Mouse (Mus musculus) liver, embryonic 16.5 days (tissue): ENCODE measurements at regions not wholly inside any gene's neighbourhood (a gene's known extent, or its start where the extent isn't known, plus 50 kb on each side); places are given as distances from the start of the nearest gene placed in this dataset.
A peak's percentile ranks its signal among the peaks of the same experiment; 100 is the strongest.

Experiments
- ATAC-seq: fragments of 200-750 bp; cut with Nextera tagmentation; 2 replicates; pipeline ENCODE4 v1.8.0; 2017; ENCODE audit warnings: low read depth, mild to moderate bottlenecking, moderate number of reproducible peaks, moderate library complexity
- H3K27ac ChIP-seq: fragments of 300-500 bp; sonication (generic); 2 replicates; pipeline ENCODE4 v1.5.1; 2014; ENCODE audit warnings: mild to moderate bottlenecking, low read length
- H3K27me3 ChIP-seq: fragments of 300-500 bp; sonication (generic); 2 replicates; pipeline ENCODE4 v1.6.1; 2014; ENCODE audit warnings: low read depth, low read length, mixed read lengths; ENCODE audit not compliant: control insufficient read depth, insufficient read depth
- H3K36me3 ChIP-seq: fragments of 300-500 bp; sonication (generic); 2 replicates; pipeline ENCODE4 v1.6.1; 2014; ENCODE audit warnings: mild to moderate bottlenecking; ENCODE audit not compliant: control insufficient read depth, insufficient read depth
- H3K4me1 ChIP-seq: fragments of 300-500 bp; sonication (generic); 2 replicates; pipeline ENCODE4 v1.6.1; 2014; ENCODE audit warnings: low read depth, low read length, mixed read lengths; ENCODE audit not compliant: control insufficient read depth
- H3K4me2 ChIP-seq: fragments of 300-500 bp; sonication (generic); 2 replicates; pipeline ENCODE4 v1.6.1; 2014; ENCODE audit warnings: low read depth, low read length, mixed read lengths
- H3K4me3 ChIP-seq: fragments of 300-500 bp; sonication (generic); 2 replicates; pipeline ENCODE4 v1.5.1; 2014; ENCODE audit warnings: low read depth, mild to moderate bottlenecking, low read length
- H3K9ac ChIP-seq: fragments of 300-500 bp; sonication (generic); 2 replicates; pipeline ENCODE4 v1.6.1; 2014; ENCODE audit warnings: low read depth, low read length
- H3K9me3 ChIP-seq: fragments of 300-500 bp; sonication (generic); replicated peaks from 2 replicates; pipeline ENCODE4 v1.6.1; 2016; ENCODE audit warnings: low read length; ENCODE audit not compliant: control insufficient read depth
- WGBS: fragments of 180-500 bp; shearing (Covaris S2); extraction: QIAGEN DNeasy Blood & Tissue Kit; methylation state at CpG from one replicate; pipeline ENCODE4 v1.1.7; 2014; ENCODE audit not compliant: insufficient replicate concordance; 5-methylcytosine and 5-hydroxymethylcytosine counted together

DNA sequence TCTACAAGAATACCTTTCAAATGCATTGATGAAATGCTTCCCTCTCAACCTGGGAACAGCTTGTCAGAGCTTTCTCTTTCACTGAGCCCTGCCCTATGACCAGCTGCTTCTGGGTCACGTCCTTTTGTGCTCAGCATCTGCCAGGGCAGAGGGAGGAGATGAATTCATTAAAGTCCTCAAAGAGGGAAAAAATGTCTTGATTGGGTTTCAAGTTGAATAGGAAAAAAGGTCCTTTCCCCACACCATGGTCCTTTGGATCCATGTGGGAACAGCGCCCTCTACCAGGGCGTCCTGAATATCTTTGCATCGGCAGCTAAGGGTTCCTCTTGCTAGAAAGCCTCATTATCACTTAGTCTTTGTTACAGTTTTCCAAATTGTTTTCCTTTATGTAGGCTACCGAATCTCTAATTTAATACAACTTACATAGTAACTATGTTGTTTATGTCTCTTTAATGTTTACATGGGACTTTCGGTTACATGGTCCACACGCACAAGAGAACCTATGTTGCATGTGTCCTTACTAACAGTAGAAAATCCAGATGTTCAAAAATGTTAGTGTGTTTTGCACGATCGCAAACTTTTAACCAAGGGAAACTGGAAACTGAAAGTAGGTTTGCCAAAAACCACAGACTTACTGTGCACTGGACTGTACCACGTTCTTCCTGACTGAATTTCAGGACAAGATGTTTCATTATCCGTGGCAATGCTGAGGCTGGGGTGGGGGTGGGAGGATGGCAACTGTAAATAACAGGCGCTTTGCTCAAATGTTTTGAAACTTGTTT, 222.6 kb downstream of the Hace1 start:
- Histone ChIP-seq H3K27ac (no peak overlapping the region), H3K27me3 (no peaks in the 10 kb centered on the region), H3K4me3 (no peak overlapping the region), H3K36me3 (no peaks in the 10 kb centered on the region), H3K9ac (no peak overlapping the region), H3K4me2 (no peak overlapping the region), H3K4me1 (no peaks in the 10 kb centered on the region), H3K9me3 (no peaks in the 10 kb centered on the region)
- ATAC-seq, result no peak
- 38% methylated on average over 12 of the region's 12 CpGs for WGBS

DNA sequence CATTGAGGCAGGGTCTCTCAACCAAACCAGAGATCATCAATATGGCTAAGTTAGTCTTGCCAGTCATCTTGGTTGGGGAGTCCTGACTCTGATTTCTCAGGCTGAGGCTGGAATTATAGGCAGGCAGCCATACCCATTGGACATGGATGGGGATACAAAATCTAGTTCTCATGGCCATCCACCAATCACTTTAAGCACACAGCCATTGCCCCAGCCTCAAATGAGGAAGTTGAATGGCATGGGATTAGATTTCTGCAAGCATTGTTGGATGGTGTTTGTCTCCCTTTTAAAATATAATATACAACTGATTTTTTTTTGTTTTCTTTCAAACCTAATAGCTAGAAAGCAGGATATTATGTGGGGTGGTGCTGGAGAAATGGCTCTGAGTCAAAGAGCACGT, 223.8 kb downstream of the Hace1 start:
- Histone ChIP-seq H3K36me3 (no peaks in the 10 kb centered on the region), H3K27ac (no peak overlapping the region), H3K27me3 (no peaks in the 10 kb centered on the region), H3K9me3 (no peaks in the 10 kb centered on the region), H3K4me2 (no peak overlapping the region), H3K9ac (no peak overlapping the region), H3K4me3 (no peak overlapping the region), H3K4me1 (no peaks in the 10 kb centered on the region)
- 24% methylated on average over 1 of the region's 1 CpGs for WGBS
- ATAC-seq, result no peak

- no peak; the same call in 1 of the 2 replicates for ATAC-seq
- Histone ChIP-seq H3K9me3 (no peaks in the 10 kb centered on the region), H3K27ac (no peak overlapping the region), H3K27me3 (no peaks in the 10 kb centered on the region), H3K4me3 (no peak overlapping the region), H3K4me2 (no peak overlapping the region), H3K9ac (no peak overlapping the region), H3K36me3 (no peaks in the 10 kb centered on the region), H3K4me1 (no peaks in the 10 kb centered on the region)
- 46% methylated on average over 18 of the region's 18 CpGs for WGBS
Observed at GRCm38 (mm10) chr10:45806984-45807827, 229.6 kb downstream of the Hace1 start.

GRCm38 (mm10) chr10:45811882-45812281, 234.3 kb downstream of the Hace1 start:
- H3K4me3 ChIP-seq, result no peak overlapping the region

DNA sequence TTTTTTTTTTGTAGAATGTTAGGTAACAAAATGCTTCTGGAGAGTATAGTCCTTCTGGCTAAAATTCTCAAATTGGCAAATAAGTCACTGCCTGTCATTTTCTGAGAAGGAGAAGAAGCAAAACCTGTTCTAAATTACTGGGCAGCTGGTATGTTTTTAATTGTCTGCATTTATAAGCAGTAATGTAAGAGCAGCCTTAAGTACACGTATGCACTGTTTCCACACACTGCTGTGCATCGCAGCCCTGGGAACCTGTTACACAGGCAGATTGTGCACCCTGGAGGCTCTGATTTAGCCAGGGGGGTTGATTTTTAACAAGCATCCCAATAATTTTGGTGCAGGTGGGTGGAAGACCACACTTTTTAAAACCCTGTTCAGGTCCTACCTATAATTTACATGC, 236.2 kb downstream of the Hace1 start:
- H3K36me3 ChIP-seq, result no peaks in the 10 kb centered on the region
- H3K4me2 ChIP-seq, result no peak overlapping the region
- no peak overlapping the region for H3K9ac ChIP-seq
- H3K27me3 ChIP-seq, result no peaks in the 10 kb centered on the region
- H3K4me3 ChIP-seq, result no peak overlapping the region
- no peak overlapping the region for H3K27ac ChIP-seq
- WGBS, result 69% methylated on average over 2 of the region's 2 CpGs
- no peaks in the 10 kb centered on the region for H3K4me1 ChIP-seq
- H3K9me3 ChIP-seq, result no peaks in the 10 kb centered on the region
- ATAC-seq, result no peak

More at GRCm38 (mm10) chr10:45811882-45812281, 234.3 kb downstream of the Hace1 start:
- no peak for ATAC-seq
- Histone ChIP-seq H3K9ac (no peak overlapping the region), H3K36me3 (no peaks in the 10 kb centered on the region), H3K4me2 (no peak overlapping the region), H3K27me3 (no peaks in the 10 kb centered on the region), H3K9me3 (no peaks in the 10 kb centered on the region), H3K27ac (no peak overlapping the region), H3K4me1 (no peaks in the 10 kb centered on the region)
- 52% methylated on average over 6 of the region's 6 CpGs for WGBS

DNA sequence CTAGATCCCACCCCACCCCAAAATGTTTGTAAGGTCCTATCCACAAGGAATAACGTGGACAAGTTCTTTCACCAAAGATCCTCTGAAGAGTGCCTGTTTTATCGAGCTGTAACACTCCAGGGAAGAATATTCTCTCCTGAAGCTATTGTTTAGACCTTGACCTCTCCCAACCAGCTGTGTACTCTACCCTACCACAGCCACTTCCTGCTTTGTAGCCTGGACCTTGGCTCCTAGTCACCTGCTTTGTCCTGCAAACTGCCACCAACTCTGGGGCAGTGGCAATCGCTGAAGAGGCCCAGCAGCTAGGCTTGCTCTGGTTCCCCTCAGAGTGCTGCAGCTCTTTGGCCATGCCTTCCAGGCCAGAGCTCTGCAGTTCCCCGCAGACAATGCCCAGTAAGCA, 239.1 kb downstream of the Hace1 start:
- H3K4me1 ChIP-seq, result no peaks in the 10 kb centered on the region
- no peaks in the 10 kb centered on the region for H3K27me3 ChIP-seq
- no peaks in the 10 kb centered on the region for H3K36me3 ChIP-seq
- H3K4me2 ChIP-seq, result no peak overlapping the region
- no peak overlapping the region for H3K27ac ChIP-seq
- H3K9ac ChIP-seq, result no peak overlapping the region
- H3K9me3 ChIP-seq, result no peaks in the 10 kb centered on the region
- ATAC-seq, result no peak
- 58% methylated on average over 4 of the region's 4 CpGs for WGBS
- no peak overlapping the region for H3K4me3 ChIP-seq

- no peak overlapping the region for H3K27ac ChIP-seq
- no peak overlapping the region for H3K9ac ChIP-seq
- no peaks in the 10 kb centered on the region for H3K4me1 ChIP-seq
- H3K4me2 ChIP-seq, result no peak overlapping the region
- H3K9me3 ChIP-seq, result no peaks in the 10 kb centered on the region
- no peaks in the 10 kb centered on the region for H3K27me3 ChIP-seq
- H3K4me3 ChIP-seq, result no peak overlapping the region
- 0 out of 2 replicates have a peak, but pooled peaks have one; percentile 24 for ATAC-seq
- WGBS, result 9% methylated on average over 8 of the region's 8 CpGs
- H3K36me3 ChIP-seq, result no peaks in the 10 kb centered on the region
Observed at GRCm38 (mm10) chr10:45820986-45821655, 243.5 kb downstream of the Hace1 start.

- no peak for ATAC-seq
- Histone ChIP-seq H3K27me3 (no peaks in the 10 kb centered on the region), H3K4me2 (no peak overlapping the region), H3K36me3 (no peaks in the 10 kb centered on the region), H3K9me3 (no peaks in the 10 kb centered on the region), H3K4me1 (no peaks in the 10 kb centered on the region), H3K27ac (no peak overlapping the region), H3K9ac (no peak overlapping the region), H3K4me3 (no peak overlapping the region)
- 24% methylated on average over 1 of the region's 1 CpGs for WGBS
Observed at GRCm38 (mm10) chr10:45822251-45822650, 244.6 kb downstream of the Hace1 start.
